ENCODE assay signal across 17 mouse cellular contexts in the genomic region with DNA sequence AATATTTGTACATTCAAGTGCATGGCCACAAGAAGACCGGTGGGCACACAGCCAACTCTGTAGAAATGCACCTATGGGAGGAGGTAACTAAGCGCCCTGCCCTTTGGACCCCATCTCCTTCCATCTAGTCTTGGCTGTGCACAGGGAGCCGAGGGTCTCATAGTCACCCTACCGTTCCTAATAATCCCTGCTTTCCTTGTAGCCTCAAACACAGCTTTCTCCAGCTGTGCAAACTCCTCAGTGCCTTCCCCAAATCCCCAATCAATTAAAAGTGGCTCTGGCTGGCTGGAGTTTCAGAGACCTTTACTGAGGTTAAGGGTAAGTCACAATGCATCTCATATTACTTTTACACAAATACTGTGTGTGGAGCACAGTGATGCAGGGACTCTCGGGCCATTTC.
DNase-seq lines count a peak whose midpoint lies in the region; ATAC-seq and TF ChIP-seq lines count a peak whose summit lies in the region.
"Had no signal": no experiment of that assay in that cellular context is flagged by ENCODE, and none has a peak within 500 bp of the region (broad histone marks: within the 10 kb centered on the region; RNA-seq: fewer than 3 reads in every experiment).

No protein-coding gene starts in this region.

- no peak for TF ChIP-seq EP300 in lung, postnatal 0 days (IDR thresholded peaks at IDR 0.05)

- intact Hi-C loops in heart, postnatal 10 days (cut with DNase I): no loop called here

- no peak overlapping the region for H3K4me3 ChIP-seq in lung, postnatal 0 days (ENCODE audit: low read depth, low read length)
- H3K4me3 ChIP-seq in lung, adult 2 months (replicated peaks; ENCODE audit: extremely low read depth, low read depth, low read length): no peak overlapping the region
- no peak overlapping the region for H3K4me3 ChIP-seq in hindbrain, embryonic 16.5 days (ENCODE audit: low read length)
- no peak overlapping the region for H3K4me3 ChIP-seq in forebrain, embryonic 12.5 days (replicated peaks)
- H3K4me3 ChIP-seq: embryonic facial prominence, embryonic 13.5 days had no signal

- no peak overlapping the region for H3K4me2 ChIP-seq in lung, postnatal 0 days (replicated peaks; ENCODE audit: low read depth, low read length)
- H3K4me2 ChIP-seq in hindbrain, embryonic 16.5 days (ENCODE audit: low read length): no peak overlapping the region
- H3K4me2 ChIP-seq in forebrain, embryonic 12.5 days: no peak overlapping the region
- H3K4me2 ChIP-seq: embryonic facial prominence, embryonic 13.5 days had no signal

- DNase-seq in lung, postnatal 0 days (ENCODE audit: low spot score): peak; percentile 33
- no peak for DNase-seq in lung, adult 2 months
- peak; percentile 60 for DNase-seq in forelimb bud, embryonic 11.5 days (ENCODE audit: low read depth, low spot score)
- peak; percentile 65 for DNase-seq in kidney, postnatal 14 days
- DNase-seq in mesoderm, embryonic 11.5 days (ENCODE audit: low read depth, low spot score): peak; percentile 26
- DNase-seq in heart, postnatal 10 days: no peak
- DNase-seq: adrenal gland, postnatal 14 days; cerebellum, adult 11 months; forebrain, postnatal 0 days; heart, adult 18-20 months; thymus, adult 18-20 months had no signal

- 42% methylated on average over 5 of the region's 5 CpGs for WGBS in lung, postnatal 0 days
- WGBS in lung, adult 2 months: 55% methylated on average over 5 of the region's 5 CpGs
- 49% methylated on average over 5 of the region's 5 CpGs for WGBS in hindbrain, embryonic 16.5 days
- 33% methylated on average over 5 of the region's 5 CpGs for WGBS in forebrain, embryonic 12.5 days

- H3K36me3 ChIP-seq in lung, postnatal 0 days (ENCODE audit: insufficient read depth, low read length): no peaks in the 10 kb centered on the region
- no peaks in the 10 kb centered on the region for H3K36me3 ChIP-seq in hindbrain, embryonic 16.5 days (ENCODE audit: control insufficient read depth, insufficient read depth, low read length)
- no peaks in the 10 kb centered on the region for H3K36me3 ChIP-seq in forebrain, embryonic 12.5 days (replicated peaks)
- H3K36me3 ChIP-seq: embryonic facial prominence, embryonic 13.5 days had no signal

- no peaks in the 10 kb centered on the region for H3K27me3 ChIP-seq in lung, postnatal 0 days (replicated peaks; ENCODE audit: insufficient read depth, low read length)
- no peaks in the 10 kb centered on the region for H3K27me3 ChIP-seq in hindbrain, embryonic 16.5 days (replicated peaks; ENCODE audit: control insufficient read depth, insufficient read depth, low read length)
- no peaks in the 10 kb centered on the region for H3K27me3 ChIP-seq in forebrain, embryonic 12.5 days
- H3K27me3 ChIP-seq: embryonic facial prominence, embryonic 13.5 days; Patski had no signal

- TF ChIP-seq POLR2A in lung, adult 2 months (IDR thresholded peaks at IDR 0.05; ENCODE audit: borderline replicate concordance, extremely low read depth, low read depth, low read length): no peak

- H3K27ac ChIP-seq in lung, postnatal 0 days (ENCODE audit: low read length): no peak overlapping the region
- no peak overlapping the region for H3K27ac ChIP-seq in hindbrain, embryonic 16.5 days (ENCODE audit: low read depth, low read length)
- H3K27ac ChIP-seq in forebrain, embryonic 12.5 days: no peak overlapping the region; the same call in 1 of the 2 replicates
- H3K27ac ChIP-seq: embryonic facial prominence, embryonic 13.5 days; macrophage had no signal

- H3K9me3 ChIP-seq in lung, postnatal 0 days (ENCODE audit: low read length): no peaks in the 10 kb centered on the region
- H3K9me3 ChIP-seq in hindbrain, embryonic 16.5 days (ENCODE audit: control insufficient read depth, low read length): no peaks in the 10 kb centered on the region
- no peaks in the 10 kb centered on the region for H3K9me3 ChIP-seq in forebrain, embryonic 12.5 days
- H3K9me3 ChIP-seq: embryonic facial prominence, embryonic 13.5 days had no signal

- no peak overlapping the region for H3K9ac ChIP-seq in lung, postnatal 0 days (replicated peaks; ENCODE audit: low read depth)
- no peak overlapping the region for H3K9ac ChIP-seq in hindbrain, embryonic 16.5 days (ENCODE audit: low read depth, low read length)
- no peak overlapping the region for H3K9ac ChIP-seq in forebrain, embryonic 12.5 days
- H3K9ac ChIP-seq: embryonic facial prominence, embryonic 13.5 days; forebrain, postnatal 0 days had no signal

- no peak for ATAC-seq in lung, postnatal 0 days
- ATAC-seq in hindbrain, embryonic 16.5 days: no peak
- no peak for ATAC-seq in forebrain, embryonic 12.5 days (ENCODE audit: low FRiP score)
- ATAC-seq: CD4-positive, CD25-positive, alpha-beta regulatory T cell, adult 4 months; forebrain, postnatal 0 days; Patski had no signal

- TF ChIP-seq CTCF in lung, postnatal 0 days (IDR thresholded peaks at IDR 0.05): no peak
- TF ChIP-seq CTCF in lung, adult 2 months (IDR thresholded peaks at IDR 0.05; ENCODE audit: insufficient read depth, low read length): no peak

- peaks cover 3% of the 10 kb centered on the region; the same call in 1 of the 2 replicates for H3K4me1 ChIP-seq in lung, postnatal 0 days (ENCODE audit: insufficient read depth, low read depth, low read length)
- H3K4me1 ChIP-seq in lung, adult 2 months (ENCODE audit: control insufficient read depth, insufficient read depth, low read length): peaks cover 2% of the 10 kb centered on the region; the same call in 1 of the 2 replicates
- peaks cover 5% of the 10 kb centered on the region for H3K4me1 ChIP-seq in hindbrain, embryonic 16.5 days (ENCODE audit: control insufficient read depth, insufficient read depth, low read depth, low read length)
- H3K4me1 ChIP-seq in forebrain, embryonic 12.5 days: peaks cover 25% of the 10 kb centered on the region

Comparison
In these comparisons a context has a peak if more than half of its experiments do, and no peak if none do; other contexts are left out.
1. DNase-seq: peak in lung, postnatal 0 days (single experiment), forelimb bud, embryonic 11.5 days (single experiment), kidney, postnatal 14 days (single experiment) and mesoderm, embryonic 11.5 days (single experiment); none in lung, adult 2 months (single experiment) and heart, postnatal 10 days (0 of 2).